Mouse (Mus musculus): ENCODE measurements around the gene Elmo2.

GRCm38 (mm10) chr2:165256213-165256612 lies 70.1 kb downstream of the Elmo2 start:
- TF ChIP-seq CHD2 (IDR thresholded peaks at IDR 0.05; ENCODE audit: low read depth, low read length), result no peak
- TF ChIP-seq MAFK (IDR thresholded peaks at IDR 0.05; ENCODE audit: insufficient read depth, low read depth, low read length), result no peak
- no peak for TF ChIP-seq ZNF384 (IDR thresholded peaks at IDR 0.05; ENCODE audit: low read depth, low read length)
